Mouse (Mus musculus) embryonic fibroblast, embryonic 13.5 days (primary cell): ENCODE results near the gene Vamp5. TPM values are rescaled to one million over a fixed set of nuclear protein-coding genes. Genes with fewer than 3 reads are reported as not detected.

Experiments
- H3K27ac ChIP-seq: 2 replicates; pipeline ENCODE4 v1.5.1; 2012; ENCODE audit warnings: low read length, control low read depth, inconsistent platforms; ENCODE audit not compliant: insufficient read depth
- H3K4me1 ChIP-seq: 2 replicates; pipeline ENCODE4 v1.6.1; 2011; ENCODE audit warnings: low read length; ENCODE audit not compliant: control insufficient read depth, insufficient read depth
- H3K4me3 ChIP-seq: 2 replicates; pipeline ENCODE4 v1.5.1; 2011; ENCODE audit warnings: mild to moderate bottlenecking, control low read depth, low read length; ENCODE audit not compliant: insufficient read depth
- CTCF ChIP-seq: IDR thresholded peaks from 2 replicates; pipeline ENCODE4 v1.5.1; 2011; ENCODE audit warnings: mild to moderate bottlenecking, control low read depth, low read length, moderate library complexity, borderline replicate concordance; ENCODE audit not compliant: insufficient read depth
- POLR2A ChIP-seq: IDR thresholded peaks from 2 replicates; pipeline ENCODE4 v1.6.1; 2011; ENCODE audit warnings: low read depth, mild to moderate bottlenecking, control low read depth, low read length, moderate library complexity
- polyA plus RNA-seq: library from polyadenylated mRNA; stranded (reverse); fragments of >200 nt; gene quantifications from 2 replicates; pipeline ENCODE4 v1.2.4, GENCODE M21; 2011; ENCODE audit warnings: low read depth; ENCODE audit not compliant: missing spikeins, insufficient read length

Gene Vamp5
- polyA plus RNA-seq, 1 experiment = 20.1 TPM

DNA sequence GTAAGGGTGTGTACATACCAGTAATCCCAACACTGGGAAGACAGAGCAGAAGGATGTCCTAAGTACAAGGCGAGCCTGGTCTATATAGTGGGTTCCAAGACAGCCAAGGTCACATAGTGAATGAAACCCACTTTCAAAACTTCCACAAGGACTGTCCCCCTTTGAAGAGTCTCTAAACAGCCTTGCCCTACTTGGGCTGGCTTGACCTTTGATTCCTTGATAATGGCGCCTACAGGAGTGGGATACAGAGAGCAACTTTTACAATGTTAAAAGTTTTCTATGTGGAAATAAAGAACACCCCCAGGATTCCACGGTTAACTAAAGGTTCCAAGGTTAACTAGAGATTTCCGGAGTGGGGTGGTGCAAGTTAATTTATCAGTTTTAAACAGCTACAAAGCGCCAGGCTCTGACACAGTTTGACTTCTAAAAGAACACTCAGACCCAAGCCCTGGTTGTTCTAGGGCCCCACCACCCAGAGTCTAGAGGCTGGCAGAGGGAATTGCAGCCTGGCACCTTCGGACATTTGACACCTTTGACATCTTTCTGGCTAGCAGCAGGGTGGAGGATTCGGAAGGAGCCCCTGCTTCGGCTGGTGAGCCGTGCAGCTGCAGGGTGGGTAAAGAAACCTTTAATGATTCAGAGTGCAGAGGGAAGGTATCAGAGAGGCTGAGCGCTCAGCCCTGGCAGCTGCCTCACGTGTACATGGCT lies 20.2 kb downstream of the Vamp5 start:
- Histone ChIP-seq H3K27ac (no peak overlapping the region), H3K4me3 (no peak overlapping the region), H3K4me1 (peaks cover 5% of the 10 kb centered on the region; the same call in 1 of the 2 replicates)
- peak; percentile 6; the same call in 1 of the 2 replicates for TF ChIP-seq POLR2A
- TF ChIP-seq CTCF = no peak

DNA sequence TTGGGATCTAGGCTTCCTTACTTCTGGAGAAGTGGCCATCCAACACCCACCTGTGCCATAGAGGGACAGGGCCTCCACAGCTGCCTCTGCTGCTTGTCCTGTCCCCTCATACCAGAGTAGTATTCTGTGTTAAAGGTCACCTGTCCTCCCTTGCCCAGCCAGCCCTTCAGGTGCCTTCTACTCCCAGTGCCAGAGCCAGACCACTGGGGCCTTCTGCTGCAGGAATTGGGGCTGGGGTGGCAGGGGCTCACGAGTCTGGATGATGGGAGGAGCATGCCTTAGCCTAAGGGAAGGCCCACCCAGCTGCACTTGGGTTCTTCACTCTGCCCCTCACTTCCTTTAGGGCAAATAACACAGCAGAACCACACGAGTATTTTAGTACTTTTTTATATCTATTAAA lies 20.9 kb downstream of the Vamp5 start:
- no peak for TF ChIP-seq POLR2A
- TF ChIP-seq CTCF = no peak
- Histone ChIP-seq H3K27ac (no peak overlapping the region), H3K4me3 (no peak overlapping the region), H3K4me1 (peaks cover 5% of the 10 kb centered on the region; the same call in 1 of the 2 replicates)

DNA sequence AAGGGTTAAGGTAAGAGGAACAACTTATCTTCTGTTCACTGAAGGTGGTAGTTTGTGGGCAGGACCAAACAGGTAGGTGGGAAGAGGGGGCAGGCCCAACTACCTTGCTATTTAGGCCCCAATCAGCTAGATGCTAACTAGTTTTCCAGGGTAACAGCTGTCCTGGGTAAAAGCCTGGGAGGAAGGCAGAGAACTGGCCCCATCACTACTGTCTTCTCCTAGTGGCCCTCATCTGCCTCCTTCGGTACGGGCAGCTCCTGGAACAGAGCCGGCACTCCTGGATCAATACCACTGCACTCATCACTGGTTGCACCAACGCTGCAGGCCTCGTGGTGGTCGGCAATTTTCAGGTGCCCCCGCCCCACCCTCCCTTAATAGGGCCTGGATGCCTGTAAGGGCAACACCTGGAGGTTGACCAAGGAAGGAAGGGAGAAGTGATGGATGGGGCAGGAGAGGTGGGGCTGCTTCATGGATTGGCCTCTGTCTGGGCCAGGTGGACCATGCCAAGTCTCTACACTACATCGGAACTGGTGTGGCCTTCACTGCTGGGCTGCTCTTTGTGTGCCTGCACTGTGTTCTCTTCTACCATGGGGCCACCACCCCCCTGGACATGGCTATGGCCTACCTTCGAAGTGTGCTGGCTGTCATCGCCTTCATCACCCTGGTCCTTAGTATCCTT lies 22.0 kb downstream of the Vamp5 start:
- TF ChIP-seq CTCF = no peak
- TF ChIP-seq POLR2A = 0 out of 2 replicates have a peak, but pooled peaks have one; percentile 12
- H3K4me3 ChIP-seq = no peak overlapping the region
- peaks cover 5% of the 10 kb centered on the region; the same call in 1 of the 2 replicates for H3K4me1 ChIP-seq
- H3K27ac ChIP-seq = no peak overlapping the region

DNA sequence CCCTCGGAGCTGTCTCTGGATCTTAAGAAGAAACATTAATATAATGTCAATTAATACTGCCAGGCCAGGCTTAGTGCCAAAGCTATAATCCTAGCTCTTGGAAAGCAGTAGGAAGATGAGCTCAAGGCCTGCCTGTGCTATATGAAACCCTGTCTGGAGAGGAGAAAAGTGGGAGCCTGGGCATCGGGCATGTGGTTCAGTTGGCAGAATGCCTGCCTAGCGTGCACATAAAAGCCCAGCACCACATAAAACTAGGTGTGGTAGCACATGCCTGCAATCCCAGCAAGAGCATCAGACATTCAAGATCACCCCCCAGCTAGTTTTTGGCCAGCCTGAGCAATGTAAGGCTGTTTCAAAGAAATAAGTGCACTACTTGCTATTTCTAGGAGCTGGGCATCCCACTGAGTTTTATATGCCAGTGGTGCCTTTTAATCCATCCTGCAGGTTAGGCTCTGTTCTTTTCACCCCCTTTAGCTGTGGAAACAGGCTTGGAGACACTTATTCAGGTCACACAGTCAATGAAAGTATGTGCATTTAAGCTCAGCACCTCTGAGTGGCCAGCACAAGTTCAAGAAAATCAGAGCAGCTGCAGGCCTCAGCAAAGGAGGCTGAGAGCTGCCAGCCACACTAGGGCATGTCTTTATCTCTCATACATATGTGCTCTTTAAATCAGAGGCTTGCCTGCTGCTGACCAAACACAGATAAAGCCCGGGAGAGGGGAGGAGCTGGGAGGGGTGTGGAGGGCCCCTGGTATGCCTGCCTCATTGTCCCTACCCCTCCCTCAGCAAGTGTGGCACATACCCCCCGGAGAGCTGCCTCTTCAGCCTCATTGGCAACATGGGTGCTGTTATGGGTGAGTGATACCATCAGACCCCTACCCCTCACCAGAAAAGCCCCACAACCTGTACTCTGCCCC lies 22.8 kb downstream of the Vamp5 start:
- H3K4me3 ChIP-seq = no peak overlapping the region
- TF ChIP-seq POLR2A = no peak
- no peak for TF ChIP-seq CTCF
- no peak overlapping the region for H3K27ac ChIP-seq
- H3K4me1 ChIP-seq = peaks cover 10% of the 10 kb centered on the region

DNA sequence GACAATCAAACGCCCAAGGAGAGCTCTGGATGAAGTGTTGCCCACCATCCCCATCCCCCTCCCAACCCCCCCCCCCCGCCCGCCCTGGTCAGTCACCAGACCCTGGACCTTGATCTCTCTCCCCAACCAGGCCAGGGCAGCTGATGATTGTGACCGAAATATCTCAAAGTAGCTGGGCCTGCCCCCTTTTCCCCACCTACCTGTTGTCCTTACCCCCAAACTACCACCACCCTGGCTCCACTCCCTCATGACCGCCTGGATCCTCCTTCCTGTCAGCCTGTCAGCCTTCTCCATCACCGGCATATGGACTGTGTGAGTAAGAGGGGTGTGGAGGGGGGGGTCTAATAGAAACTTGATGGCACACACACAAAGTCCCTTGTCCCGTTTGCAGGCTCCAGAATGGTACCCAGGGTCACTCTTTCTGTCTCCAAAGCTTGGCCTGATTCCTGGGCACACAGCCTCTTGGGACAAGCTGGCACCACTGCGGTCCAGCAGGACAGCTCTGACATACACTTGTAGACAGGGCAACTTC lies 24.2 kb downstream of the Vamp5 start:
- peaks cover 15% of the 10 kb centered on the region for H3K4me1 ChIP-seq
- peak overlapping the region; percentile 64 for H3K4me3 ChIP-seq
- no peak overlapping the region for H3K27ac ChIP-seq
- TF ChIP-seq CTCF (no peak), POLR2A (no peak)

DNA sequence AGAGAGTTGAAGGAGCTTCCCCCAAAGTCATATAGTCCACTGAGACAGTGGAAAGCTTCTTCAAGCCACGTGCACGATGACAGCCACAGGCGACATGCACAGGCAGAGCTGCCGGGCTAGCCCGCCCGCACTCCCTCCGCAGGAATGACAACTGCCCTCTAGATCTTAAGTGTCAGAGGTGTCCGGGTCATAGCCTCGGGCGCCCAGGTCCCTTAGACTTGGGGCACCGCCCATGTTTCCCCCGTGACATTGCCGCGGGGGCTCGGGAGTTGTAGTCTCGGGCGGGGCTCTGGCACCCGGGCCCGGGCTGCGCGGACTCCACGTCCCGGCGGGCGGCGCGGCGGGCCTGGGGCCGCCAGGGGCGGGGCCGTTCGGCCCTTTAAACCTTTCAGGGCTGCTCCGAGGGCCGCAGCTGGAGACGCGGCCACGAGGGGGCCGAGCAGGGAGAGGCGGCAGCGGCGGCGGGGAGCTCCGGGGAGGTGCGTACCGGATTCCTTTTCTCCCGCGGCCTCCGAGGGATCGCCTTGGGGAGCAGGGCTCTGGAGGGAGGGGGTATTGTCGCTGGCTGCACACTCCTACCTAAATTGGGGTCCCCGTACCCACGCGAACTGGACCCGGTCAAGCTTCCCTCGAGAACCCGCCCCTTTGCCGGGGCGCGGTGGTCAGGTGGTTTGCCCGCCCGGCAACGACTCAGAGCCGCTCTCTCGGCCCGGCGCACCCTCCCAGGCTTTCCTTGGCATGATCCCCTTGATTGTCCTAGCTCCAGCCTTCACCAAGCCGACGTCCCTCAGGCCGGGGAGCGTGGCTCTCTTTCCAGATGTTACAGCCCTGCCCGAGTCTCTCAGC lies 25.0 kb downstream of the Vamp5 start, which contains the start of gene Tmem150a:
Tmem150a (plus strand) TSS at position 382 of the 846 bp plus-strand sequence.
- Histone ChIP-seq H3K4me1 (peaks cover 15% of the 10 kb centered on the region), H3K27ac (peak within 1 kb of the TSS; percentile 48), H3K4me3 (peak within 1 kb of the TSS; percentile 64)
- TF ChIP-seq CTCF = no peak
- peak; percentile 31 for TF ChIP-seq POLR2A

DNA sequence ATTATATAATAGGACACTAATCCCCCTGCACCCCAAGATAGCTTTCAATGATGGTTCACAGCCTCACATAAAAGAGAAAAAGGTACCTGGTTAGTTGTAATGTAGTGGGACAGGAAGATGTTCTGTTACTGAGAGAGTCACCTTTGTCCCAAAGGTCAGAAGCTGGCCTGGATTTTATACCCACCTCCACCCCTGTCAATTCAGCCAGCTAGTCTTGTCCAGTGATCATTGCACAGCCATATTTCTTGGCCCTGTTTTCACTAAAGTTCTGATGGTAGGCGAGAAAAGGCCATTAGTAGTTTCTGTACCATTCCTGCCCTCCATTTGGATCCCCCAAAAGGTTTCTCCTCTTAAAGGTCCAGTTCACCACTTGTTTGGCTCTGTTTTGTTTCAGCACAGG lies 26.2 kb downstream of the Vamp5 start:
- H3K4me1 ChIP-seq = peaks cover 15% of the 10 kb centered on the region
- no peak overlapping the region for H3K27ac ChIP-seq
- TF ChIP-seq CTCF (no peak), POLR2A (no peak)
- H3K4me3 ChIP-seq = no peak overlapping the region

DNA sequence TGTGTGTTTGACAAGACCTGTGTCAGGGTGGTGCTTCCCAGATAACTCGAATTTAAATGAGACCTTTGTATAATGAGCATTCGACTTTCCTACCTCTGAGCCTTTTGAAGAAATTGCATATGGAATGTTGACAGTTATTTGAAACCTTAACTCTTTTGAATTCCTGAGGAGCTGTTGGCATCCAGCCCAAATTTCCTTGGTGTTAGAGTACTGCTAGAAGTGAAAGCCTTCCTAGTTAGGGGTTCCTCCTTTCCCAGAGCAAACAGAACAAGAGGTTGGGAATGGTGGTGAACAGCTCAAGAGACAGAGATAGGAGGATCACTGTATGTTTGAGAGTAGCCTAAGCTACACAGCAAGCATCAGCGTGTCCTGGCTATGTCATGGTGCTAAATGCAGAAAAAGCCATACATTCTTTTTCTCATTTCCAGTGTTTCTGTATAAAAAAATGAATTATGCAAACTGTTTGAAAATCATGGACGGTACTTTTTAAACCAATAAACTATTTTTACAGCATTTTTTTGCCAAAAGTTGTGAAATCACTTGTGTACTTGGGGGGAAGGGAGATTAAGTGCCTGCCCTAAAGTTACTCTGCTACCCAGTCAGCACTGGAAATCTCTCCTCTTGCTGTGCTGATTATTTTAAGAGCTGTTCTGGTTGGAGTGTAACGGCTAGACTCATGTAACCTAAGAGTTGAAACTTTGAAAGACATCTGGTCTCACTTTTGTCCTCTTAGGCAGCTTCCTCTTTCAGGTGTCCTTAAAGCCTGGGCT lies 27.4 kb downstream of the Vamp5 start:
- TF ChIP-seq CTCF (no peak), POLR2A (no peak)
- Histone ChIP-seq H3K4me3 (no peak overlapping the region), H3K27ac (peak overlapping the region; percentile 50; the same call in 1 of the 2 replicates), H3K4me1 (peaks cover 18% of the 10 kb centered on the region)

DNA sequence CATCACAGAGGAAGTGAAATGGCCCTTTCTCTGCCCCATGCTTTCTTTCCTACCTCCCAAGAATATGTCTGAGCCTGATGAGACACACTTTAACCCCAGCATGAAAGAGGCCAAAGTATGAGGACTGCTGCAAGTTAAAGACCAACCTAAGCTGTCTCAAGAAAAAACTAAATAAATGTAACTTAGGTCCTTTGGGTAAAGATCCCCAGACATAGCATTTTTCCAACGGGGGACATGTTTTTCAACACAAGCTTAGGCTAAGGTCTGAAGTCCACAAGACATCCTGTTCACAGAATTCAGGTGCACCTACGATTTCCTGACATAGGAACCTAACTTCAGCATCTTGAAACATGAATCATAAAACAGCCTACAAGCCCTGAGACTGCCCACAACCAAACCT lies 30.1 kb downstream of the Vamp5 start:
- Histone ChIP-seq H3K27ac (no peak overlapping the region), H3K4me3 (no peak overlapping the region), H3K4me1 (peaks cover 14% of the 10 kb centered on the region)
- no peak for TF ChIP-seq CTCF
- TF ChIP-seq POLR2A = no peak
